Mouse (Mus musculus) right cerebral cortex, postnatal 10 days (tissue): Measurements from ENCODE around the gene Gm2016.
"Not testable (repeated sequence)": the region's sequence is repeated elsewhere in the genome, so short reads cannot be mapped to it uniquely, and the experiment has no call there.

ENCODE experiments used
- DNase-seq, 2 experiments: peaks; one replicate each; pipeline ENCODE4 v3.0.0; 2021; ENCODE audit warnings: low spot score in 2 of 2

Gene Gm2016

DNA sequence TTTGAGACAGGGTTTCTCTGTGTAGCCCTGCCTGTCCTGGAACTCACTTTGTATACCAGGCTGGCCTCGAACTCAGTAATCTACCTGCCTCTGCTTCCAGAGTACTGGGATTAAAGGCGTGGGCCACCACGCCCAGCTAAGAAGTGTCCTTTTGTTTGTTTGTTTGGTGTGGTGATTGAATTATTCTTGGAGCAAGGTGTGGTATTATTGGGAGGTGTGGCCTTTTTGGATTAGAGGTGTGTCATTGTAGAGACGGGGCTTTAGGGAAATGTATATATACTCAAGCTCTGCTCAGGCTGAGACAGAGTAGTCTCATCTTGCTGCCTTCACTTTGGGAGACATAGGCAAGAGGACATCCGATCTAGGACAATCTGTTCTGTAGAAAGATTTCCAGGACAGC lies at the start of gene Gm2016:
Gm2016 (plus strand) TSS at position 301 of the 400 bp plus-strand sequence.
- DNase-seq, result not testable (repeated sequence)

DNA sequence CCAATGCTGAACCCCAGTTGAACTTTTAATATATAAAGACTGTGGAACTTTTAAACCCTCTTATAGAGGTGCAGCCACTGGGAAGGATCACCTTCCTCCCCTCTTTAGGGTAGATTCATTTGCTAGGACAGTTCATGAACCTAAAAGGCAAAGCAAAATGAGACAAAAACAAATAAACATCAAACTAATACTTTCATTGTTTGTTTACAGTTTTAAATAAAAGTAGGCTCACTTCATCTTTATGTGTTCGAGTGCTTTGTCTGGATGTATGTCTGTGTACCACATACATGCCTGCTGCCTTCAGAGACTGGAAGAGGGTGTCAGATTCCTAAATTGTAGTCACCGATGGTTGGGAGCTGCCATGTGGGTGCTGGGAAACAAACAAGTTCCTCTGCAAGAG lies 31.6 kb upstream of the Gm2016 start, which contains the start of gene Gm2001:
Gm2001 (minus strand) TSS at position 101 of the 400 bp plus-strand sequence.
- not testable (repeated sequence) for DNase-seq

DNA sequence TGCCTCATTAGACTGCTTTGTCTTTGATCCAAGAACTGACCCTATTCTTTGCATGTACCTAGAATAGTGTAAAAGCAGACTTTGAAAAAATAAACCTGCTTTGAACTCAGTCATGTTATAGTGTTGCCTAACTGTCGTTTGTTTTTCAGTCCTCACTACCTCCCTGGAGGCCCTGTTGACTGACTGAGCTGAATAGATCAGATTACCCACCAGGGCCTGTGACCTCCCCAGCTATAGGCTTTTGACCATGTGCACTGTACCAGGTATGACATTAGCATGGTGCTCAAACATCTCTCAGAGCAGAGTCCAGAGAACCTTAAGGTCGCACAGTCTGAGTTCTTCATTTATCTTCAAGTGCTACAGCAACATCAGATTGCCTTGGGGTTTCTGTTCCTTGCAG lies 23.2 kb upstream of the Gm2016 start:
- DNase-seq, result not testable (repeated sequence)

DNA sequence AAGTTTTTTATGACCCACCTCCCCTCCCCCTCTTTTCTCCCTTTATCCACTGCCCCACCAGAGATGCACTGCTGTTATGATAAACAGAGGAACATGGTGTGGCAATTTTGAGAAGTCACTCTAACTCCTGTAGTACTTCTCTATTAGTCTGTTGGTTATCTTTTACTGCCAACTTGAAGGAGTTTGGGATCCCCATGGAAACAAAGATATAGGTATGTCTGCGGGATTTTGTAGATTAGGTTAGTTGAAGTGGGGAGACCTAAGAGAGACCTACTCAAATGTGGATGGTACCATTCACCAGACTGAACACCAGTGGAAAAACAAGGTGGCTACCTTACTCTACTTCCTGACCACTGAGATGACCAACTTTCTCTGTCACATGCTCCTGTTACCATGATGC lies 17.8 kb upstream of the Gm2016 start:
- DNase-seq, result not testable (repeated sequence)

DNA sequence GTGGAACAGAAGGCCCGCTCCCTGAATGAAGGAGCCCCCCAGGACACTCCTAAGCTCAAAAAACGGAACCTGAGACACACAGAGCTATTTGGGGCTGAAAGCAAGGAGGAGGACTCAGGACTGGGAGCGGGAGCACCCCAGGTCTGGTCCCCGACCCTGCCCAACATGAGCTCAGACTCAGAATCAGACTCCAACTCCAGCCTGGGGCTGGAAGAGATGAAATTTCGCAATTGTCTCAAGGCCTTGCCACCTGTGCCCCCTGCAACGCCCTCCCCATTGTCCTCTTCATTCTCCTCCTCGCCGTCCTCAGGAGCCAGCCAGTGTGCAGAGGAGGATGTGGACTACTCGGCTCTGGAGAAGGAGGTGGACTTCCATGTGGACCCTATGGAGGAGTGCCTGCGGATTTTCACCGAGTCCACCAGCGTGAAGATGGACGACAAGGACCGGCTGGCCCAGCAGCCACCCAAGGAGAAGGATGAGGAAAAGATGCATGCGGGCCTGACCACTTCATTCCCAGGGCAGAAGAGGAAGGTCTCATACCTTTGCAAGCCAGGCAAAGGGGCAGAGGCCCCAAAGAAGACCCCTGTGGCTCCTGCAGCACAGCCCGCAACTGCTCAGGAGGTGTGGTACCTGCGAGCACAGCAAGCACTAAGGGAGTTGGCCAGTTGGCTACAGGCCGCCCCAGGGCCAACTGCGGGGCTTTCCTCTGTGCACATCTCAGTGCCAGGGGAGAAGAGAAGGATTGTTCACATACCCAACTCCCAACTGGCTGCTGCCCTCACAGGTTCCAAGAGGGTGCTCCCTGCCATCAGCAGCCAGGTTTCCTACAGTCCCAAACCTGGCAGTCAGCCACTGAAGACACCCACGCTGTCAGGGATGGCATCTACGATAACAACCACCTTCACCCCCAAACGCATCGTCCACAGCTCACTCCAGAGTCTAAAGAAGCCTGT lies 11.9 kb upstream of the Gm2016 start:
- peak in 1 of 2 experiments; percentile 22 for DNase-seq

DNA sequence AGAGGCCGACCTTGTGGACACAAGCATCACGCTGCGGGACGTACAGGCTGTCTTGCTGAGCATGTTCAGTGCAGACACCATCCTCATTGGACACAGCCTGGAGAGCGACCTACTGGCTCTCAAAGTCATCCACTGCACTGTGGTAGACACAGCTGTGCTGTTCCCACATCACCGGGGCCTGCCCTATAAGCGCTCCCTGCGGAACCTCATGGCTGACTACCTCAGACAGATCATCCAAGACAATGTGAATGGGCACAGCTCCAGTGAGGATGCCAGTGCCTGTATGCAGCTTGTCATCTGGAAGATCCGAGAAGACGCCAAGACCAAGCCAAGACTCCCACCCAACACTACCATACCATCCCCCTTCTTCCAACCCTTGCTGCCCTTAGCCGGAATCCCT lies 10.2 kb upstream of the Gm2016 start:
- DNase-seq, result not testable (repeated sequence)

DNA sequence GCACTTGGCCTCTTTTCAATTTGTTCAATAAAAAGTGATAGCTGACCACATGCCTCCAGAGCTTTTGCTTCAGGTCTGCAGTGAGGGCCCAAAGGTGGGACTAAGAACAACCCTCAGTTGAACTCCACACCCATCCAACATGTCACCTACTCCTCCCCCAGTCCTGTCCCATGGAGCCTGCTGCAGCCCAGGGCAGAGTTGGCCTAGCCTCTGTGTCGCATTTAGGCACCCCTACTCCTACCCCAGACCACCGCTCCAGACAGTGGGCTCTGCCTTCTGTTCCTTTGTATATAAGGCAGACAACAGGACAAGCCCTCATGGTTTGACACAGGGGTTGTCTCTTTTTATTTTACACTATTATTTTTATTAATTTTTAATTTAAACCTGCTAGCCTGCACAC lies 9.8 kb upstream of the Gm2016 start:
- DNase-seq, result not testable (repeated sequence)

DNA sequence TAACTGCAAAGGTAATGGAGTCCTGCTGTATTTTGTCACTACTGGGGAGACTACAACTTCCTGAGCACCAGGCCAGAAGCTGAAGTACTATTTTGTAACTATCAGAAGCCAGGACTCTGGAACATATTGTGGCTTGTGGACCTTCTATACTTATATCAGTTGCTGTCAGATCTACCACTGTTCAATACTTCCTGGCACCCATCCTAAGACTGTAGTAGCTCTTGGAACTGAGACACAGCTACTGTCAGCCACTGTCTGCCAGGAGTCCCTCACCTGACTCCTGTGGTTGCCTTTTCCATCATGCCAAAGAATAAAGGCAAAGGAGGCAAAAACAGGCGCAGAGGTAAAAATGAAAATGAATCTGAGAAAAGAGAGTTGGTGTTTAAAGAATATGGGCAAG lies 21.2 kb downstream of the Gm2016 start, which contains the start of gene Gm2022:
Gm2022 (plus strand) TSS at position 301 of the 400 bp plus-strand sequence.
- DNase-seq, result not testable (repeated sequence)

DNA sequence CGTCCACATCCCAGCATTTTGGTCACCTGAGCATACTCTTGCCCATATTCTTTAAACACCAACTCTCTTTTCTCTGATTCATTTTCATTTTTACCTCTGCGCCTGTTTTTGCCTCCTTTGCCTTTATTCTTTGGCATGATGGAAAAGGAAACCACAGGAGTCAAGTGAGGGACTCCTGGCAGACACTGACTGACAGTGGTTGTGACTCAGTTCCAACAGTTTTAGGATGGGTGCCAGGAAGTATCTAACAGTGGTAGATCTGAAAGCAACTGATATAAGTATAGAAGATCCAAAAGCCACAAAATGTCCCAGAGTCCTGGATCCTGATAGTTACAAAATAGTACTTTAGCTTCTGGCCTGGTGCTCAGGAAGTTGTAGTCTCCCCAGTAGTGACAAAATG lies 45.8 kb downstream of the Gm2016 start, which contains the start of gene Gm2035:
Gm2035 (minus strand) TSS at position 137 of the 400 bp plus-strand sequence.
- not testable (repeated sequence) for DNase-seq
